Mouse (Mus musculus) G1E (cell line): ENCODE measurements at regions not wholly inside any gene's neighbourhood (a gene's known extent, or its start where the extent isn't known, plus 50 kb on each side); places are given as distances from the start of the nearest gene placed in this dataset.

Experiments
- ATAC-seq: 2 replicates; pipeline ENCODE4 v1.8.0; 2016; ENCODE audit warnings: mild to moderate bottlenecking; ENCODE audit not compliant: insufficient number of reproducible peaks, poor library complexity, low FRiP score, severe bottlenecking; ENCODE audit errors: extremely low read depth
- DNase-seq: peaks from one replicate; pipeline ENCODE4 v3.0.0; 2012; ENCODE audit warnings: low spot score
- H3K27me3 ChIP-seq: 2 replicates; pipeline ENCODE4 v1.6.1; 2012; ENCODE audit warnings: mild to moderate bottlenecking, low read length, inconsistent platforms; ENCODE audit not compliant: insufficient read depth
- H3K36me3 ChIP-seq: replicated peaks from 2 replicates; pipeline ENCODE3; 2012; ENCODE audit warnings: mild to moderate bottlenecking, inconsistent platforms
- H3K4me1 ChIP-seq: 2 replicates; pipeline ENCODE4 v1.6.1; 2012; ENCODE audit warnings: low read depth, low read length, inconsistent platforms, mixed read lengths; ENCODE audit not compliant: insufficient read depth
- H3K4me3 ChIP-seq: 2 replicates; pipeline ENCODE4 v1.5.1; 2012; ENCODE audit warnings: low read depth, mild to moderate bottlenecking, inconsistent platforms, low read length, moderate library complexity, mixed read lengths
- H3K9me3 ChIP-seq: replicated peaks from 2 replicates; pipeline ENCODE4 v1.6.1; 2012; ENCODE audit warnings: inconsistent platforms
- CTCF ChIP-seq: IDR thresholded peaks from 2 replicates; pipeline ENCODE4 v1.5.1; 2012; ENCODE audit warnings: low read depth, low read length, inconsistent platforms, mixed read lengths
- GATA1 ChIP-seq: IDR thresholded peaks from 2 replicates; pipeline ENCODE4 v1.6.1; 2012; ENCODE audit warnings: borderline replicate concordance, low read length, inconsistent platforms, mixed read lengths
- GATA2 ChIP-seq: IDR thresholded peaks from 2 replicates; pipeline ENCODE4 v1.6.1; 2012; ENCODE audit warnings: low read depth, low read length, inconsistent platforms, borderline replicate concordance
- POLR2AphosphoS5 ChIP-seq: IDR thresholded peaks from 2 replicates; pipeline ENCODE4 v1.6.1; 2012; ENCODE audit warnings: low read depth, low read length, inconsistent platforms; ENCODE audit not compliant: insufficient replicate concordance
- TAL1 ChIP-seq: conservative IDR thresholded peaks from 2 replicates; pipeline ENCODE4 v1.6.1; 2012; ENCODE audit warnings: low read depth, low read length, inconsistent platforms, mixed read lengths

DNA sequence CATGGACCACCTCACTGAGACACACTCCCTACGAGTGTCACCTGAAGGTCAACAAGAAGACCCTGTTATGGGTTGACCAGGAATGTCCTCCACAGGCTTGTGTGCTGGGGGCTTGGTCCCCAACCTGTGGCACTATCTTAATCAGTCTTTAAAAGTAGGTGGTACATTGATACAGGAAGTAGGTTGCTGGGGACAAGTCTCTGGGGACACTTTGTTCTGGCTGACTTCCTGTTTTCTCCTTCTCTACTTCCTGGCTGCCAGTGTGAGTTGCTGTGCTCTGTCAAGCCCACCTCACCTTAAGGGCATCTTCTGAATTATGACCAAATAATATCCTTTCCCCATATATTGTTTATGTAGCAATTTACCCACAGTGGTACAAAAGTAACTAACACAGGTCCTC is 96.1 kb downstream of the Cct6b start:
- no peak for TF ChIP-seq GATA1
- TF ChIP-seq CTCF, result no peak
- TF ChIP-seq TAL1, result no peak
- TF ChIP-seq POLR2AphosphoS5, result no peak
- TF ChIP-seq GATA2, result no peak
- H3K27me3 ChIP-seq, result no peaks in the 10 kb centered on the region
- H3K36me3 ChIP-seq, result no peaks in the 10 kb centered on the region
- DNase-seq (no peak), ATAC-seq (no peak)
- no peak overlapping the region for H3K4me3 ChIP-seq
- H3K4me1 ChIP-seq, result no peaks in the 10 kb centered on the region
- H3K9me3 ChIP-seq, result peaks cover 21% of the 10 kb centered on the region

DNA sequence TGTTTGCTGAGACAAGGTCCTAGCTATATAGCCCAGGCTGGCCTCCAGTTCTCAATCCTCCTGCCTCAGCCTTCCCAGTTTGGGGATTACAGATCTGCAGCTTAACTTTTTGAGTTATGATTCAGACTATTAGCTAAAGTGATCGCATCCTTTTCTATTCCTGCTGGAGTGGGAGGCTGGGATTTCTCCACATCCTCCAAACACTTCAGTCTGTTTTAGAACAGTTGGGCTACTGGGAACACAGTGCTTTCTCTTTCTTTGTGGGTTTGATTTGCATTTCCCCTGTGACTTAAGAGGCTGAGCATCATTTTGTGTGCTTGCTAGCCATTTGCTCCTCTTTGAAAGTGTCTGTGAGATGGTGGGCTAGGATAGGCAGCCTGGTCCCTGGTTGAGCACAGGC is 100.0 kb downstream of the Cct6b start:
- no peak for TF ChIP-seq CTCF
- H3K9me3 ChIP-seq, result peaks cover 12% of the 10 kb centered on the region
- DNase-seq (no peak), ATAC-seq (no peak)
- no peaks in the 10 kb centered on the region for H3K27me3 ChIP-seq
- no peak overlapping the region for H3K4me3 ChIP-seq
- H3K36me3 ChIP-seq, result no peaks in the 10 kb centered on the region
- H3K4me1 ChIP-seq, result no peaks in the 10 kb centered on the region

DNA sequence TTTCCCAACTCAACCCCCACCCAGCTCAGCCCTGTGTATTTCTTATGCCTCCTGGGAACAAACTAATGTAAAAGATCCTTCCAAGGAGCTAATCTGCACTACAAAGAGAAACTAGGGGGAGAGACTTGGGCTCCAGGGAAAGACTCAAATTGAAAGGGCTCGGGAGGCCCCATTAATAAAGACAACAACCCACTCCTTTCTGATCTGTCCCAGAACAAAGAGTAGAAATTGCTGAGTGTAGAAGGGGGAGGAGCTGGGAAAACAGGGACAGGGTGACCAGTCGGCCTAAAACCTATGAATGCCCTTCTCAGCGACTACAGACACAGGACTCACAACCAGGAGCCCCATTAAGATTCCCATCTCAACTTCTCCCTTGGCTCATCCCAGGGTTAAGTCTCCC is 102.0 kb downstream of the Cct6b start:
- Histone ChIP-seq H3K9me3 (peaks cover 16% of the 10 kb centered on the region), H3K27me3 (no peaks in the 10 kb centered on the region), H3K4me3 (no peak overlapping the region), H3K4me1 (no peaks in the 10 kb centered on the region), H3K36me3 (no peaks in the 10 kb centered on the region)
- ATAC-seq (no peak), DNase-seq (no peak)
- TF ChIP-seq POLR2AphosphoS5, result no peak
- TF ChIP-seq GATA1, result no peak
- no peak for TF ChIP-seq CTCF
- no peak for TF ChIP-seq GATA2
- TF ChIP-seq TAL1, result no peak

DNA sequence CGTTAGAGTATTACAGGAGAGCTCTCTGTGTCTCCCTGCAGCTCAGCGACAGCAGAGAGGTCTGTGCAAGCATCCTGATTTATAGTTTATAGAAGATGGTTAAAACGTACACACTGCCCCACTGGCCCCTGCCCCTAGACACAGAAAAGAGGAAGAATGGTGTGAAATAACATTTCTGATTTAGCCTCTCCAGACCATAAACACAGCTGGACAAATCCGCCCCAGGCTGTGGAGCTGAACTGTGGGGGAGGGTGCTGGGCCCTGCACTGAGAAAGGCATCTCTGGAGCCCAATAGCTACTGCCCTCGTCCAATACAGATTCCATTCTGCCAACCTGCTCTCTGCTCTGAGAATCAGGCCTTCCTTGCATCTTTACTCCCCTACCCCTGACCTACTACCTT is 112.4 kb downstream of the Cct6b start:
- DNase-seq (no peak), ATAC-seq (no peak)
- no peaks in the 10 kb centered on the region for H3K27me3 ChIP-seq
- peaks cover 33% of the 10 kb centered on the region for H3K9me3 ChIP-seq
- H3K4me3 ChIP-seq, result no peak overlapping the region
- H3K36me3 ChIP-seq, result no peaks in the 10 kb centered on the region
- H3K4me1 ChIP-seq, result no peaks in the 10 kb centered on the region
- TF ChIP-seq TAL1 (no peak), GATA2 (no peak), CTCF (no peak), GATA1 (no peak), POLR2AphosphoS5 (no peak)

DNA sequence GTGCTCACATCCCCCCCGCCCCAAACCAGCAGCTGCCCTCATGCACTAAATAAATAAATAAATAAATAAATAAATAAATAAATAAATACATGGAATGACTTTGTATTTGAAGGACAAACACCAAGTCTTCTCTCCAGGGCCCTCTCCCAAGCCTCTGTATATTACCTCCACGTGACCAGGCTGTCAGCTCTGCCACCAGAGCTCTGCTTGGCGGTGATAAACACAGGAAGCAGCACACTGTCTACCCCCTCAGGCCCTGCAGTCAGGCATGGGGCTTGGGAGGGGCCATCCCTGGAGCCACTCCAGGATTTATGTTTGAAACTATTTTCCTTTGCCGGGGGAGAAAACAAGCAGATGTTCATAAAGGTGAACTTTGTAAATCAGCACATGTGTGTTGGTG is 125.6 kb downstream of the Cct6b start:
- Histone ChIP-seq H3K9me3 (peaks cover 55% of the 10 kb centered on the region), H3K4me1 (no peaks in the 10 kb centered on the region), H3K36me3 (no peaks in the 10 kb centered on the region), H3K27me3 (no peaks in the 10 kb centered on the region), H3K4me3 (no peak overlapping the region)
- no peak for TF ChIP-seq CTCF
- TF ChIP-seq TAL1, result no peak
- TF ChIP-seq POLR2AphosphoS5, result no peak
- no peak for TF ChIP-seq GATA2
- TF ChIP-seq GATA1, result no peak
- no peak for DNase-seq
- no peak for ATAC-seq

DNA sequence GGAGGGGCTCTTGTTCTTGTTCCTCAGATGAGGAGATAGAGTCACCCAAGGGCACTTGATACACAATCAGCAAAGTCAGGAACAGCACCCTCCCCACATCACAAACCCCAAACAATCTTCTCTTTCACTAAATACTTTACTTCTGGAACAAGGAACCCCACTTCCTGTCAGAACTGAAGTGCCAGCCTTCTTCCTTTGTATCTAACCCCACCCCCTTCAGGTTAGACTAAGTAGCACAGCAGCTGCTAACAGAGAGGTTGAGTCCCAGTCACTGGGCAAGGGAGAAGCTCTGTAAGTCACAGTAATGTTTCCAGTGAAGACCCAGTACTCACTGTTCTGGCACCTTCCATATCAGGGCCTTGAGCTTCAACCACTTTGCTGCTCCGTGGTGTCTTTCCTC is 131.9 kb downstream of the Cct6b start:
- DNase-seq, result no peak
- Histone ChIP-seq H3K4me3 (no peak overlapping the region), H3K36me3 (no peaks in the 10 kb centered on the region), H3K9me3 (peaks cover 61% of the 10 kb centered on the region), H3K27me3 (no peaks in the 10 kb centered on the region), H3K4me1 (no peaks in the 10 kb centered on the region)
- no peak for ATAC-seq
- TF ChIP-seq GATA1 (no peak), GATA2 (no peak), CTCF (no peak), POLR2AphosphoS5 (no peak), TAL1 (no peak)

DNA sequence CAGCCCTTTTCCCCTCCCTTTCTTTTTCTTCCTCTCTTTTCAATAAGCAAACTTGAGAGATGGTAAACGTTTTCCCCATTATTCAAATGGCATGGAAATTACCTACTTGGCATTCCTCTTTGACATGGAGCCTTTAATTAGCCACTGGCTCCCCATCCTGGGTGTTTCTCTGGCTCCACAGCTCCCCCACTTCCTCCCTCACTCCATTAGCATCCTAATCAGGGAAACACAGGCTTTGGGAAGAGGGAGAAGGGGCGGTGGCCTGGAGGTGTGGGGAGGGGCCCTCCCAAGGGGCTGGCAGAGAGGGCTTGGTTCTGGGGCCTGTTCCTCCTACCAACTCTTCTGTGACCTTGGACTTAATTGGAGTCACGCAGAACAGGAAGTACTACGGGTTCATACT is 132.7 kb downstream of the Cct6b start:
- no peak overlapping the region for H3K4me3 ChIP-seq
- peaks cover 61% of the 10 kb centered on the region for H3K9me3 ChIP-seq
- H3K36me3 ChIP-seq, result no peaks in the 10 kb centered on the region
- no peaks in the 10 kb centered on the region for H3K4me1 ChIP-seq
- no peak for ATAC-seq
- H3K27me3 ChIP-seq, result no peaks in the 10 kb centered on the region
- TF ChIP-seq GATA2 (no peak), GATA1 (no peak), CTCF (no peak), TAL1 (no peak), POLR2AphosphoS5 (no peak)
- DNase-seq, result no peak
